Mouse (Mus musculus) inflammation-experienced regulatory T-cells, adult 6 months (primary cell): ENCODE data around the gene Unc5a. TPM values are rescaled to one million over a fixed set of nuclear protein-coding genes. Genes with fewer than 3 reads are reported as not detected.

ENCODE experiments used
- ATAC-seq: one replicate; pipeline ENCODE4 v1.8.0; 2017
- polyA plus RNA-seq, 3 experiments: library from polyadenylated mRNA; unstranded; fragments of 100-300 nt; shearing (Covaris generic); gene quantifications; one replicate each; pipeline ENCODE4 v1.2.1; 2017

Gene Unc5a
- polyA plus RNA-seq, 3 experiments from 2014 or later: 0.62 to 1.4 (median 0.72) TPM

DNA sequence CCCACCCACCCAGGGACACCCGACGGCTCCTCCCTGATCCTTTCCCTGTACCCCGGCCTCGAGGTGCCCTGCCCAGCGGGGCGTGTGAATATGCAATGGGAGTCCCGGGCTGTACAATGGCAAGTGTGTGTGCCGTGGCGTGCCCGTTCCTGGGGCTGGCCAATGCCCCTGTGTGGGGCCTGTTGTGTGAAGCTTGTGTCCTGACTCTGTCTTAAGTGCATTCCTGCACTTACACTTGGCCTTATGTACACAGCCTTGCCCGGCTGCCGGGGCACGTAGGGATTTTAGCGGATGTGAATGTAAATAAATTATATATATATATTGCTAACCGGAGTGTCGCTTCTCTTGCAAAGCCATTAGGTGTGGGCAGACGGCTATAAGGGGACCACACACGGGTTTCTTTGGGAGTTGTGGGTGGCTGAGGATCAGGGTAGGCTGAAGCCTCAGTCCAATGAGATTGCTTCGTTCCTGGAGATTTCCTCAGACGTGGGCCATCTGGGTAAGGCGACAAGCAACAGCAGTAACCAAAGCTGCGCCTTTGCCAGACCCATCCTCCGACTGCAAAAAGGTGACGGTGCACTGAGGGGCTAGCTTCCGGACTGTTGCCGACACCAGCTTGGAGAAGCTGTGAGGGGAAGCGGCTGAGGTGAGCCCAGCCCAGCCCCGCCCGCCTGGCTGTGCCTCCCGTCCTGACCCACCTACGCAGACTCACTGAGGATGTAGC lies 56.6 kb downstream of the Unc5a start:
- no peak for ATAC-seq

DNA sequence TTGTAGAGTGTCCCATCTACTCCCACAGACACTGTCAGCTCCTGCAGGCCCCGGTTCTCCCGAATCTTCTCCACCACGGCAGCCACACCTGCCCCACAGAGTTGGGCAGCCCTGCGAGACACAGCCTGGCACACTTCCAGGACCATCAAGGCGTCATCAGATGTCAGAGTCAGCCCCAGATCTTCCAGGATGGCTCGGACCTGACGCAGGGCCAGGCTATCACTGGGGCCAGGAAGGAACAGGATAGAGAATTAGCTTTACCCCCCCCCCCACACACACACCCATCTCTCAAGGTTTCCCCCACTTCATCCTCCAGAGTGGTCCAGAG lies 57.2 kb downstream of the Unc5a start:
- no peak for ATAC-seq

DNA sequence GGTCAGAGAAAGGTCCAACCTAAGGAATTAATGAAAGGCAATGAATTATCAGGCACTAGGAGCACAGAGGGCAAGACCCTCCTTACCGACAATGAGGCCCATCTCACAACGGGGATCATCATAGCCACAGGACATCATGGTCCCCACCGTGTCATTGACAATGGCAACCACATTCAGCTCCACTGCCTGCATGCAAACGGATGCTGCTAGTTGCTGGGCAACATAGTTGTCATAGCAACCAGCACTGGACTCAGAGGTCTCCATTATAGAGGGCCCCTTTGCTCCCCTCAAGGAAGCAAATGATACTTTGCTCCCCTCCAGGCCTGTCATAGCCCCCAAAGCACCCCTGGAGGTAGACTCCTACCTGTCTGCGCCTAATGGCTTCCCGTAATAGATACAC lies 59.4 kb downstream of the Unc5a start:
- ATAC-seq: no peak

DNA sequence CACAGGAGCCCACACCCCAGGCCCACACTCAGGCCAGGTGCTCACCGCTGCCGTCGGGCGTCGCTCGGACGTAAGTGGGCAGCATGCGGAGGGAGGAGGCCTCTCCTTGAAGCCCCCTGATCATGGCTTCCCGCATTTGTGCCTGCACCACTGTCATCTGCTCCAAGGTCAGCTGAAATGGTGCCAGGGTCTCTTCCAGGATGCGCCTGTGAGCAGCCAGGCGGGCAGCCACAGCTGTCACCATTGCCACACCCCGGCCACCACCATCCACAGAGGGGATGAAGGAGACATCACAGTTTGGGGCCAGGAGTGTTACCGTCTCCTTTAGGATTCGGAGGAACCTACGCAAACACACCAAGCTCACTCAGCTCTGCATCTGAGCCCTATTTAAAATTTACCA lies 61.9 kb downstream of the Unc5a start:
- no peak for ATAC-seq

DNA sequence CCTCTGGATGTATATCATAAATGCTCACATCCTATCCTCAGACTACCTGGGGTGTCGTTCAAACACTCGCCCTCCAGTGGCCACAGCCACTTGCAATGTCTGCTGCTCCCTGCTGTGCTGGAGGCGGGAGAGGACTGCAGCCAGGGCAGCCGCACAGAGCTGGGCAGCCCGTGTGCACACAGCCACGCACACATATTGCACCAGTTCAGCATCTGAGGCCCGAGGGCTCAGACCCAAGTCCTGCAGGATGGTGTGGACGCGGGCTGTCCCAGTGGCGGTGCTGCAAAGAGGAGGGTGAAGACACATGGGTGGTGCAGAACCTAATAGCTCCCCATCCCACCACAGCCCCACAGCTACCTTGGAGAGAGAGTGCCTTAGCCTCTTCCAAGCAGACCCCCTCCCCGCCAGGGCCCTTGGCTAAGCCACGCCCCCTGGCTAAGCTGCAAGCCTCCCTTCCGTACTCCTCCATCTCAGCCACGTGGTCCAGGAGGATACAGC lies 62.8 kb downstream of the Unc5a start:
- no peak for ATAC-seq

DNA sequence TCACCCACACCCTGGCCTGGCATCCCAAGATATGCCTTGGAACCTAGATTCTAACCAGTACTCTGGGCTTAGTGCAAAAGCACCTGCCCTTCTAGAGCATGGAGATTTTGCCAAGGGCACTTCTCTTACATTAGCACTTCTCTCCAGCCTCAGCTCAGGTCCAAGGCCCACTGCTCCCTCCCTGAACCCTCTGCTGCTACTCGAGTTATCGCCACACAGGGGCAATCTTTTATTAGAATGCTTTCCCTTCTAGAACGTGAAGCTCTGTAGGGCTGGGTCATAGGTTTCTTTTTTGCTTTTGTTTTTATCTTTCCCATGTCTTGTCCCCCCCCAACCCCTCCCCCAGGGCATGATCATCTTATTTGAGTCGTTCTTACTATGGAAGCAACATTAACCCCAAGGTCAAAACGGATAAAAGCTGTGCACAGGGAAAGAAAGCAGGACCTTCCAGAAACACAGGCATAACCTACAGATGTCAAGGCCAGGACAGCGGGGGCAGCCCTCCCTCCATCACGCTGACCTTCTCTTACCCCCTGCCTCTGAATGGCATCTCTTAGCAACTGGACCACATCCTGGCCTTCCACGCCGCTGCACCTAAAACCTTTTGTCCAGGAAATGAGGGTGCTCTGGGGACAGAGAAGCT lies 64.6 kb downstream of the Unc5a start:
- no peak for ATAC-seq

DNA sequence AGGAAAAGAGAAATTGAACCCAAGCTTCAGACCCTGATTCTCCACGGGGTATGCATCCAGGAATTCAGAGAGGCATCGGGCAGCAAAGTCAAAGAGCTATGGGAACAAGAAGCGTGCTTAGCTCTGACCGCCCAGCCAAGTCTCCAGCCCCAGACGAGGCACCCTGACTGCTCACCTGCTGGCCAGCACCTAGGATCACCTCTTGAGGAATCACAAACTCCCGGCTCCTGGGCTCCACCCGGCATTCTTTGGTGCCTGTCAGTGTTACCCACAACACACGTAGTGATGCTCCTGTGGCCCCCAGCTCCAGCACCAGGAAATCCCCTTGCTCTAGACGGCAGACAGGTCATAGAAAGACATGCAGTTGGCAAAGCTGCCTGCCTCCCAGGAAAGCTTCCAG lies 65.2 kb downstream of the Unc5a start:
- ATAC-seq: no peak

DNA sequence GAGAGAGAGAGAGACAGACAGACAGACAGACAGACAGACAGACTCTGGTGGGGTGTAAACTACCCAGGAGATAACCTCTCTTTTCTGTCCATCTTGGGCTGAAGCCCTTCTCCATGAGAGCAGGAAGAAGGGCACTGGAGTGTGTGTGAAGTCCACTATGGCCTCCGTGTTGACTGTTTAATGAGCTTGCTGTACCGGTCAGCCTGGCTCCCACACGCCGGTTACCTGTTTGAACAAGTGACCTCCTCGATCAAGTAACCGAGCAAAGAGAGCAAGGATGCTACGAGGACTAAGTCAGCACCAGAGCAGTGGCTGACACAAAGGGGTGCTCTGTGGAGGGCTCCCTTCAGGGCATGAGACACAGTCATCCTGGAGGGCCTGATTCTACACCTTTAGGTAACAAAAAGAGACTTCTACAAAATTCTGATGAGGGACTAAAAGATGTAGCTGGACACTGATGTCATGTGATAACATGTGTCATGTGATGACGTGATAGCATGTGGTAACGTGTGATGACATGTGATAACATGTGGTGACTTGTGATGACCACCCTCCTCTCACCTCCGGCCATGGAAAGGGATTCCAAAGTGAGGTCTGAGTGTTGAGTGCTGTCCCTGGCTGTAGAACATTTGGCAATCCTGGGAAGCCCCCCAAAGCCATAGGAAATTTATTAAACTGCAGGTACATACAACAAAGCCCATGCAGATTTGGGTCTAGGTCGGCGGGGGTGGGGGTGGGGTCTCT lies 68.1 kb downstream of the Unc5a start:
- no peak for ATAC-seq

DNA sequence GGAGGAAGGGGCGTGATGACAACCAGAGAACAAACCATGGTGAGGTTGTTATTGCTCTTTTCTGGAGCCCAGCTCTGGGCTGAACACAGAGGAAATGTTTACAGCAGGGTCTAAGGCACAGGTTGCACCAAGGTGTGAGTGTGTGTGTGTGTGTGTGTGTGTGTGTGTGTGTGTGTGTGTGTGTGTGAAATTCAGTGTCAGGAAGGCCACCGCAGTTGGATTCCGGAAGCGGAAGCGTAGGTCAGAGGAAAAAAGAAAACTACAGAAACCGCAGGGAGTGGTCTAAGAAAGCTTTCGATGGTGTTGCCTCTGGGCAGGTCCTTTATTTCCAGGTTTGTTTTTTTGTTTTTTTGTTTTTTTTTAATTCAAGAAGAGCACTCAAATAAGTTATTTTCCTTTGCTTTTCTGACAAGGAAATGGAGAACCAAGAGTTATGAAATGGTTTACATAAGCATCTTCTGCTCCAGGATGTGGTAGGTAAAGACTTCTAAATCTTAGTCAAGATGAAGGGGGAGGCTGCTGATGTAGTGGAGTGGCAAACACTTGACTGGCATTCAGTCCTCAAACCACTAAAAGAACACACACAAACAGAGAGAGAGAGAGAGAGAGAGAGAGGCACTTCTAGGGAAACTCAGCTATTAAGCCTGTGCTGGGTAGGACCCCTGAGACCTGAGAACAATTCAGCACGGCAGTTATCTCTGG lies 68.8 kb downstream of the Unc5a start:
- peak; percentile 68 for ATAC-seq

DNA sequence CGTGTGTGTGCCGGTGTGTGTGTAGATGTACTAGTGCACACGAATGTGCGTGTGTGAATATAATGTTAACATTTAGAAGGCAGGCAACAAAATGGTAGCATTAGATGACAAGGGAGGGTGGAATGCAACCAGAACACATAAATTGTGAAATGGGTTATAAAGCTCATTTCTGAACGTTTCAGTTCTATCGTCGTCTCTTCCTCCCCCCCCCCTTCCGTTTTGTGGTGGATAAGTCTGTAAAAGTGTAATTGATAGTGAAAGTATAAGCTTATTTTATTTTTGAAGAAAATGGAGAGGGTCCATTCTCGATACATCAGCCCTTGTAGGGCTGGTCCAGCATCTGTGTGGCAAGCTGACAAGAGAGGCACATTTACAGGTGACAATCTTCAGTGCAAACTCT lies 69.5 kb downstream of the Unc5a start:
- peak; percentile 38 for ATAC-seq

DNA sequence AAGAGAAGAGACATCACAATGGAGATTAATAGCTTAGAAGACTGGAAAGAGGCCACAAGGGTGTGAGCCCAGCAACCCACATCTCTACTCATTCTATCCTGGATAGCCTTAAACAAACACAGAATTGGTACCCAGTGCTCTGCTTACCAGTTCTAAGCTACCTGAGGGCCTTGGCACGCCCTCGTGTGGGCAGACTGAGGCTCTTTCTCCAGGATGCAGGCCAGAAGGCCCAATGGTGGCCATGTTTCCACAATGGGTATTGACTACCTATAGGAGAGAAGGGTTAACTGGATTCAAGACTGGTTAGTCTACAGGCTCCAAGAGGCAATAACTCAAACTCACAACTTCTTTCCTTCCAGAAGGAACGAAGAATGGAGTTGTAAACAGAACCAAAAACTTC lies 70.0 kb downstream of the Unc5a start:
- peak; percentile 4 for ATAC-seq

DNA sequence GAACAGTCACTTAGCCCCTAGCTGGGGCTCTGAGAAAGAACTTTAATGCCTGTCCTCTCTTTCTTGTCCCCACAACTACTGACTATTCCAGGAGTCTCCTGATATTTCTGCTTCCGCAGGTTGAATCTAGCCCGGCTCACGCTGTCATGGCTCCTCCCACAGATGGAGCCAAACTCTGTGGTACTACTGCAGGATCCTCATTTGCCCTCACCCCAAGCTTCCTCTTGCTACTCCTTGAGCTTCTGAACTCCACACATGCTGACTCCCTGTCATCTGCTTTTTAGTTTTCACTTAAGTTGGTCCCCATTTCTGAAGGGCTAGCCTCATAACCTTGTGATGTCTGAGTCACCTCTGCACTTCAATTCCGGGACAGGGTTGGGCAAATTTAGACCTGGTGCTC lies 70.8 kb downstream of the Unc5a start:
- ATAC-seq: no peak

DNA sequence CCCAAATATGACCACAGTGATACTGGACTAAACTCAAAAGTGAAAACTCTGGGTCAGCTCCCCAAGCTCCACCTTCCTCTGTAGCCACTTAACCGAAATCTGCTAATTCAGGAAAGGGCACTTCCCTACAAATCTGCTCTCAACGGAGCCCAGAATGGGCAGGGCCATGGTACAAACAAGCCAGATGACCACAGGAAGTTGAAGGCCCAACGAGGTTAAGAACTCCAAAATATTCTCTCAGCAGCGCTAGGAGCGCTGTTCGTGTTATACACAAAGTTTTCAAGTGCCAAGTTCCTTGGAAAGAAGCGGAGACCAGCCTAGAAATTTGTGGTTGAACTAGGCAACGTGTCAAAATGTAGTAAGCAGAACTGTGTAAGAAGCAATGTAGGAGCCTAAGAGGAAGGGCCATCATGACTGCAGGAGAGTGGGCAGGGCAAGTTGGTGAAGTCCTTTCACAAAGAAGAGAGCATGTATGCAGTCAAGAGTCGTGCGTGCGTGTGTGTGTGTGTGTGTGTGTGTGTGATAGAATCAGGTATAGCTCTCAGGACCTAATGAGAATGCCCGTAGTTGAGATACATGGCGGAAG lies 72.1 kb downstream of the Unc5a start, which contains the start of gene Hk3:
TSS of gene Hk3 (minus strand) at position 192 of the 586 bp plus-strand sequence.
- ATAC-seq: no peak

DNA sequence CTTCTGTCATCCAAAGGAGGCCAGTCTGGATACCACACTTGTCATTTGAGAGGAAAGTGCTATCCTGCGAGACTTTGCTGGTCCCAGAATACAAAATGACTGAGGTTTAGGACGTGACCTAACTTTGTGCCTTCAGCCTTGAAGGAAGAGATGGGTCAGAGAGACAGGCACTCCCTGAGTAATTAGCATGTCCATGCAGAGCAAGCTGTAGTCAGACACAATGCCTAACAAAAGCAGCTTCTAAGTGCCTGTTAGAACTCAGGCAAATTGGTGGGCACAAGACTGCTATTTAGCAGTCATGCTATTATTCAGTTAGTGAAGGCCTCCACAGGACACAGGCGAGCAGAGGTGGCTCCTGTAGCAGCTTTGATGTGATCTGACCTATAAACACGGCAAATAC lies 73.0 kb downstream of the Unc5a start:
- peak; percentile 3 for ATAC-seq

DNA sequence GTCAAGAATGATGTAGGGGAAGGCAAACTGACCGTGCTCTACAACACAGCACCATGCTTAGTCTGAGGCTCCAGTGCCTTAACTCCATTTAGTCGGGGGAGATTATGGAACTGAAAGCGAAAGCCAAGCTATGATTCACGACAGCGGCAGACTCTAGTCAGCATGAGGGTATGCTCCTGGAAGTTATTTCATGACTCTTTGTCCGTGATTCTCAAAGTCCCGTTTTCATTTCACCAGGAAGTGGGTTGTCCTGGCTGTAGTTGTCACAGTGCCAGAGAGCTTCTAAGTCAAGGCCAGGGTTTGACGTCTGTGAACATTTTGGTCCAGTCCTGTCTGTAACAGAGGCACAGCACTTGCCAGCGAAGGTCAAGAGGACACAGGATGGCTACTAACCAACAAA lies 73.5 kb downstream of the Unc5a start:
- peak; percentile 69 for ATAC-seq

DNA sequence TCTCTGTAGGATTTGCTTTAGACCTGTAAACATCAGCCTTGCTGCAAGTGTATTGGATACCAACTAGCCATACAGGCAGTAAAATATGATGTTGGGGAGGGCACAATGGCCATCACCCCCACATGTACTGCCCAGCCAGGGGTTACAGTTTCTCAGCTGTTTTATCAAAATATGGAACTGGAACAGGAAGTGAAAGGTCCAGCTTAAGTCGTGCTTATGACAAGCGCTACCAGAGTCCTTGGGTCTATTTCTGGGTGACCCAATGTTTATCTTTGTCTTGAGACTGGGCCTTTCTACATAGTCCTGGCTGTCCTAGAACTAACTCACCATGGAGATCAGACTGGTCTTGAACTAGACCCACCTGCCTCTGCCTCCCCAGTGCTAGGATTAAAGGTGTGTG lies 75.0 kb downstream of the Unc5a start:
- no peak for ATAC-seq

DNA sequence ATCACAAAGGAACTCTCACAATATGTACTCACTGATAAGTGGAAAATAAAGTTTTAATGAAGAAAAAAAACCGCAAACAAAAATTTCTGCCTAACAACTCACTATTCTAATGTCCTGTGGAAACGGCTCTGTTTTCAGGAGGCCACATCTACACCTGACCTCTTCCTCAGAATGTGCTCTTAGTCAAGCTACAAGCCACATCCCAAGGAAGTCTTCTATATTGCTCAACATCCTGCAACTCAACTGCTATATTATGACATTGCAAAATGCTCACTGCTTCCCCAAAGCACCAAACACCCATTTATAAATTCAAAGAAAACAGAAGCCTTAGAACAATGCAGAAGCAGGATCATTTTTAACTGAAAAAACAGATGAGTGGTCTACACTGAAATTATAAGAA lies 90.8 kb downstream of the Unc5a start:
- no peak for ATAC-seq

DNA sequence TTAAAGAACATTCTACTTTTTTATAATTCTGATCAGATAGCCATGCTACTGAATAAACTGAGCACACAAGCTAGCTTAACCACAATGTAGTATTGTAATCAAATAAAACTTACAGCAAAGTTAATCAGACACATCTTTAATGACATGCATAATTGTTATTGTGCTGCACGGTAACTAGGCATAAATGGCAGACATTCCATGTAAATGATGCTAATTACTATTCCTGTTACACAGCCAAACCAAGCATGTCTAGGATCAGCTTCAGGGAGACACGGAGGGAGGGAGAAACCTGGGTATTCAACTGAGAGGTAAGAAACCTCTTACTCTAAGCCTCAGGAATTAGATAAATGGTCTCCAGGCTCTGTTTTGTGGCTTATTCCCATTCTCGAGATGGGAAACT lies 98.5 kb downstream of the Unc5a start:
- ATAC-seq: no peak
